Mouse (Mus musculus) thymus, postnatal 10 days (tissue): ENCODE results near the gene Trappc3.

ENCODE experiments used
- DNase-seq, 2 experiments: peaks; one replicate each; pipeline ENCODE4 v3.0.0; 2021; ENCODE audit warnings: low spot score in 2 of 2

The Trappc3 gene

GRCm38 (mm10) chr4:126251655-126252254, 10.4 kb upstream of the Trappc3 start:
- DNase-seq = no peak

GRCm38 (mm10) chr4:126252411-126253237, 9.5 kb upstream of the Trappc3 start:
- no peak for DNase-seq

- no peak for DNase-seq
Observed at GRCm38 (mm10) chr4:126253637-126254272, 8.4 kb upstream of the Trappc3 start.

- DNase-seq = no peak
Observed at GRCm38 (mm10) chr4:126254315-126255112, 7.6 kb upstream of the Trappc3 start.

GRCm38 (mm10) chr4:126255113-126256001, 6.8 kb upstream of the Trappc3 start:
- DNase-seq = peak; percentile 47 to 55

DNA sequence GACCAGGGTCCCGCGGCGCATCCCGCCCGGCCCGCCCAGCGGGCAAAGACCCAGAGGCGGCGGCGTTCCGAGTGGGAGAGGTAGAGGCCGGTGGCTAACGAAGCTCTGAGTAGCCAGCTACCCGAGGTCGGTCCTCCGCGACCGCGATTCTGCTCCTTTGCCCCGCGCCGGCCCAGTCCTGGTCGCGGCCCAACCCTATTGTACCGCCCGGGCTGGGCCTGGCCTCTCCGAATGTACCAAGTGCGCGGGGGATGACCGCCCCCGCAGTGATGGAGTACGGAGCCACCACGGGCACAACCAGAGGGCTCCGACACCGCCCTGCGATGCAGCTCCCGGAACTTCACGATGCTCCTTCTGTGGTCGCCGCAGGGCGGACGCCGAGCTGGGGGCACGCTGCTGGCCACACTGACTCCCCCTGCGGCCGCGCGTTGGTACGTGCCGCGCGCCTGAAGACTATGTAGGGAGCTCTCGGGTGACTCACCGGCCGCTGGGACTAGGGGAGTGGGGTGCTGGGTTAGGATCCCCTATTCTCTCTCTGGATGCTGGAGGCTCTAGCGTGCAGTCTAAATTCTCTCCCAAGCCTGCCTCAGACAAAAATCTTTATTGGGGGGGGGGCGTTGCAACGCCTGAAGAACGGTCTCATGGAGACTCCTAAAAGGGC, 5.9 kb upstream of the Trappc3 start, which contains the start of gene Map7d1:
Map7d1 (minus strand) TSS at position 213 of the 661 bp plus-strand sequence.
- peak; percentile 69 to 86 for DNase-seq

- DNase-seq = no peak
Observed at GRCm38 (mm10) chr4:126256967-126257881, 4.9 kb upstream of the Trappc3 start.

GRCm38 (mm10) chr4:126259063-126259462, 3.1 kb upstream of the Trappc3 start:
- no peak for DNase-seq

- peak; percentile 63 to 68 for DNase-seq
Observed at GRCm38 (mm10) chr4:126259523-126260160, 2.5 kb upstream of the Trappc3 start.

DNA sequence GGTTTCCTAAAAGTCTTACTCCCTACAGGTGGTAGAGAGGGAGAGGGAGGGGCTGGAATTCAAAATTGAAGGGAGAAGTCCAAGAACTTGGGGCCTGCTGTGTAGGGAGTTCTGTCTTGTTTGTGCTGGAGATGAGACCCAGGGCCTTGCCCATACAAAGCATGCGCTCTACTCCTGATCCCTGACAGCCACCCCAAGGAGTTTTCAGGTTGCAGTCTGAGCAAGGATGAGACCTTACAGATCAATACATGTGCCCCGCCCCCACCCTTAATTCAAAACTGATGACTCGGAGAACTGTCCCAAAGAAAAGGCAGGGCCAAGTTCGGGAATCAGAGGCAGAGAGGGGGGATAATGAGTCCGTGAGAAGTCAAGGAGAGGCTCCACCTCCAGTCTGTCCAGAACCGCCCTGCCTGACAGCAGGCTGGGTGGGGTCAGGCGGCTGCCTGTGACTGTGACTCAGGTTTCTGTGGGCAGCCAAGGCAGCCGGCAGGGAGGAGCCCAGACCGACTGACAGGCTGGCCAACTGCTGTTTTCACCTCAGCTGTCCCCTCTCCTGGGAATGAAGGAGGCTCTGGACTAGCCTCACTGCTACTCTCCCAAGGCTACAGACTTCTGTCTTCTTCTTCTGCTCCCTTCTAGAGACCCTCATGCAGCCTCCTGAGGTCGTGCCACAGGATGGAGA, 1.5 kb upstream of the Trappc3 start:
- no peak for DNase-seq

GRCm38 (mm10) chr4:126261266-126261665, 859 bp upstream of the Trappc3 start:
- no peak for DNase-seq

- DNase-seq = no peak
Observed at GRCm38 (mm10) chr4:126261675-126262074, 450 bp upstream of the Trappc3 start.

DNA sequence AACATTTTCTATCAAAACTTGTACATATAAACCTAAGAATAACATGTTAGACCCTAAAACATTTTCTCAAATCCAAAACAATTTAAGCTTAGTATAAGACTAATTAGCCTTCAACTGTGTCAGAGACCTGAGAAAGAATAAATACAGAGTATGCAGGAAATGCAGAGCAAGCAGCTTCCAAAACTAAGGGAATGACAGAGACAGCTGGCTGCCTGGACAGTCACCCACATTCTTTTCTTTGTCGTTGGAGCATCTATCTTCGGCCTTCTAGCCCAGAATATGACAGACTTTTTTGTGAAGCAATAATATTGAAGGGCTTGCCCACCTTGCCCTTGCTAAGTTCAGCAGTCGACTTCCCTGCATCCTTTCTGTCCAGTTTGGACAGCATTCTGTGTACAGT, 7.2 kb downstream of the Trappc3 start:
- DNase-seq = no peak

DNA sequence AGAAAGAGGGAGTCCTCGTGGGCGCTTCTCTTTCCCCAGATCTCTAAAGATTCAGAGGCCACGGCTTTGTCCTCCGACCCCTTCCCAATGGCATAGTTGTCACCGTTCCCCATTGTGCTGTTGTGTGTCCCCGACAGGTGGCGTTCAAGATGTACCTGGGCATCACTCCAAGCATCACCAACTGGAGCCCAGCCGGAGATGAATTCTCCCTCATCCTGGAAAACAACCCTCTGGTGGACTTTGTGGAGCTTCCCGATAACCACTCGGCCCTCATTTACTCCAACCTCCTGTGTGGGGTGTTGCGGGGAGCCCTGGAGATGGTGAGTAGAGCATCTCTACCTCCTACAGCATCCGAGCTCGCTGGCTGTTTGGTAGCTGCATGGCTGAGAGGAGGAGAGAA, 11.6 kb downstream of the Trappc3 start:
- no peak for DNase-seq

DNA sequence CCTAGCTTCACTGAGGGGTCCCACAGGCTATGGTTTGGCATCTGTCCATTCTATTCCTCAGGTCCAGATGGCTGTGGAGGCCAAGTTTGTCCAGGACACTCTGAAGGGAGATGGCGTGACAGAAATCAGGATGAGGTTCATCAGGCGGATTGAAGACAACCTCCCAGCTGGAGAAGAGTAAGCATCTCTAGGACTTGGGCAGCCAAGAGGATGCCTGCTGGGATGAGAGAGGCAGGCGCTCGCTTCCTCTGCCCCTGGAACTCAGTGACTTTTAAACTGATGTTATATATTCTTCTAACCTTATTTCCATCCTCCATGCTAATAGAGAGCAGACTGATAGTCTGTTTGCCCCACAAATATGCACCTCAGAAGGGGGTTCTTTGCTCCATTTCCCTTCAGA, 13.0 kb downstream of the Trappc3 start:
- DNase-seq = no peak

GRCm38 (mm10) chr4:126275681-126276131, 13.6 kb downstream of the Trappc3 start:
- DNase-seq = no peak

DNA sequence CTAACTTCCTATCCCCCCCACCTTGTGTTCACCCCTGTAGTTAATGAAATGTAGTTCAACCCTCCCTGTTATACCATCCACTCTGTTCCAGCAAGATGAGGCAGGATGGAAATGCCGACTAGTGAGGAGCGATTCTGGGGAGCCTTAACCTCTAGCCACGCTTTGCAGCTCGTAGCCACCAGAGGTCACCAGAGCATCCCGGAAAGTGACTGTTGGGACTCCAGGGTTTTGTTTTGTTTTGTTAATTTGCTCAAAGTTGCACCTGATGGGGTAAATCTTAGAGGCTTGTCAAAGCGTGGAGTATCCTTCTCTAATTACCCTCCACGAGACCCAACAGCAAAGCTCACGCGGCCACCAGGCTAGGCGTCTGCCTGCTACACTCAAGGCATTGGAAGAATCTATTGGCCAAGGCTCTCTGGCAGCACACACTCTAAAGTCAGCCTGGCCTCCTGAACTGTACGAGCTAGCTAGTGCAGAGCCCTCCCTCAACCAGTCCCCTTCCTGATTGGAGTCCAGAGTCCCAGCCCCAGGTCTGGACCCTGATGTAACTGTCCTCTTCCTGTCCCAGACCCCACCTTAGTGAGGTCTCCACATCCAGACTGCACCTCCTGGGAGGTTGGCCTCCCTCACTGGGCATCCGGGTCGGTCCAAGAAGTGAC, 15.9 kb downstream of the Trappc3 start:
- peak in 1 of 2 experiments; percentile 41 for DNase-seq

GRCm38 (mm10) chr4:126278565-126278915, 16.4 kb downstream of the Trappc3 start:
- DNase-seq = no peak
